Mouse (Mus musculus) stomach, postnatal 0 days (tissue): Measurements from ENCODE around the gene B3glct. TPM values are rescaled to one million over a fixed set of nuclear protein-coding genes. Genes with fewer than 3 reads are reported as not detected.

Experiments used
- ATAC-seq: fragments of 200-750 bp; cut with Nextera tagmentation; 2 replicates; pipeline ENCODE4 v1.8.0; 2017; ENCODE audit not compliant: low FRiP score, low TSS enrichment
- DNase-seq: peaks from one replicate; pipeline ENCODE4 v3.0.0-alpha.2; 2016; ENCODE audit warnings: low spot score
- H3K27ac ChIP-seq: fragments of 300-500 bp; sonication (generic); replicated peaks from 2 replicates; pipeline ENCODE4 v1.5.1; 2014; ENCODE audit warnings: mild to moderate bottlenecking, control low read depth
- H3K27me3 ChIP-seq: fragments of 300-500 bp; sonication (generic); 2 replicates; pipeline ENCODE4 v1.6.1; 2014; ENCODE audit warnings: low read length; ENCODE audit not compliant: control insufficient read depth, insufficient read depth
- H3K36me3 ChIP-seq: fragments of 300-500 bp; sonication (generic); 2 replicates; pipeline ENCODE4 v1.6.1; 2014; ENCODE audit warnings: low read length, mixed read lengths; ENCODE audit not compliant: control insufficient read depth, insufficient read depth
- H3K4me1 ChIP-seq: fragments of 300-500 bp; sonication (generic); replicated peaks from 2 replicates; pipeline ENCODE4 v1.6.1; 2014; ENCODE audit warnings: antibody characterized with exemption; ENCODE audit not compliant: control insufficient read depth, insufficient read depth
- H3K4me2 ChIP-seq: fragments of 300-500 bp; sonication (generic); replicated peaks from 2 replicates; pipeline ENCODE4 v1.6.1; 2014; ENCODE audit warnings: low read depth, mild to moderate bottlenecking, control low read depth, moderate library complexity
- H3K4me3 ChIP-seq: fragments of 300-500 bp; sonication (generic); 2 replicates; pipeline ENCODE4 v1.5.1; 2014; ENCODE audit warnings: low read depth, low read length, control low read depth
- H3K9ac ChIP-seq: fragments of 300-500 bp; sonication (generic); 2 replicates; pipeline ENCODE4 v1.6.1; 2014; ENCODE audit warnings: mild to moderate bottlenecking, low read length, control low read depth, mixed read lengths
- H3K9me3 ChIP-seq: fragments of 300-500 bp; sonication (generic); 2 replicates; pipeline ENCODE4 v1.6.1; 2016; ENCODE audit warnings: low read length; ENCODE audit not compliant: control insufficient read depth
- CTCF ChIP-seq: IDR thresholded peaks from 2 replicates; pipeline ENCODE4 v1.5.1; 2016; ENCODE audit warnings: antibody characterized with exemption, low read depth, mild to moderate bottlenecking, moderate library complexity
- EP300 ChIP-seq: optimal IDR thresholded peaks from 2 replicates; pipeline ENCODE3; 2016; ENCODE audit warnings: antibody characterized with exemption
- WGBS: fragments of 180-500 bp; shearing (Covaris S2); extraction: QIAGEN DNeasy Blood & Tissue Kit; methylation state at CpG from one replicate; pipeline ENCODE4 v1.1.7; 2014; 5-methylcytosine and 5-hydroxymethylcytosine counted together
- polyA plus RNA-seq: library from polyadenylated mRNA; unstranded; fragments of >200 nt; fragmentation: Nextera tagmentation; extraction: Ambion mirVana; gene quantifications from 2 replicates; pipeline ENCODE4 v1.2.1, GENCODE M21; 2015

The B3glct gene
- polyA plus RNA-seq, 1 experiment from 2014 or later: 6.2 TPM

DNA sequence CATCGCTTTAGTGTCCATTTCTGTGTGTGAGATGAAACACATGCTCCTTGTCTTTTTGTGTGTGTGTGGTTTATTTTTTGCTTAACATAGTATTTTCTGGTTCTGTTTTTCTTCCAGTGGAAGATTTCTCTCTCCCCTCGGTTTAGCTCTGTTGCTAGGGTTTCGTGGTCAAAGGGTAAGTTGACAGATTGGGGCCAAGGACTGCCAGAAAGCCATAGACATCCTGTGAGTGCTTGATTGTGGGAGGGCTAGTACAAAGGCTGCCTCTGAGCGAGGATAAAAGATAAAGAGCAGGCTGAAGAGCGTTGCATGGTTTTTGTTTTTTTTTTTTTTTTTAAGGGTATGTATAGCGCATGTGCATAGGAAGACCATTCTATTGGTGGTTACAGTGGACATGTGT, 133.8 kb downstream of the B3glct start:
- DNase-seq (no peak), ATAC-seq (no peak)
- Histone ChIP-seq H3K4me3 (no peak overlapping the region), H3K27me3 (no peaks in the 10 kb centered on the region), H3K36me3 (no peaks in the 10 kb centered on the region), H3K4me2 (no peak overlapping the region), H3K9me3 (no peaks in the 10 kb centered on the region), H3K27ac (no peak overlapping the region), H3K9ac (no peak overlapping the region), H3K4me1 (no peaks in the 10 kb centered on the region)
- 32% methylated on average over 6 of the region's 6 CpGs for WGBS
- TF ChIP-seq EP300 (no peak), CTCF (no peak)

Other genes starting within 250 kb of the B3glct start
- gene Tex26, start 238.6 kb upstream of the B3glct start, polyA plus RNA-seq: 0.27 and 0.61 TPM in 2 replicates
- gene Wdr95, start 149.6 kb upstream of the B3glct start, polyA plus RNA-seq: not detected in 2 replicates
- 11.7 and 13.4 TPM in 2 replicates for gene Hsph1, start 41.9 kb upstream of the B3glct start, polyA plus RNA-seq